Mouse (Mus musculus): Measurements from ENCODE around the gene Irf7. TPM values are rescaled to one million over a fixed set of nuclear protein-coding genes. Genes with fewer than 3 reads are reported as not detected.
A peak's percentile ranks its signal among the peaks of the same experiment; 100 is the strongest.

Irf7 gene
- polyA plus RNA-seq, 2 experiments = 4.8 to 5.4 TPM

- no peak for DNase-seq (ENCODE audit: low read depth in 3 of 3, low spot score in 3 of 3)
- Histone ChIP-seq H3K27me3 (ENCODE audit: control insufficient read depth, insufficient read depth, low read length) (no peaks in the 10 kb centered on the region), H3K27ac (peak overlapping the region; percentile 29), H3K9ac (replicated peaks) (peak overlapping the region; percentile 97), H3K36me3 (replicated peaks; ENCODE audit: control insufficient read depth, insufficient read depth, low read depth) (peaks cover 19% of the 10 kb centered on the region), H3K9me3 (ENCODE audit: control insufficient read depth, low read length) (no peaks in the 10 kb centered on the region), H3K4me2 (ENCODE audit: low read depth) (peak overlapping the region; percentile 74), H3K4me1 (replicated peaks; ENCODE audit: control insufficient read depth in 2 of 2, insufficient read depth in 2 of 2, low read length in 1 of 2) (peaks cover 9 to 13% of the 10 kb centered on the region in 2 experiments), H3K4me3 (ENCODE audit: insufficient read depth in 1 of 2, low read depth in 2 of 2, low read length in 2 of 2) (peak overlapping the region in 1 of 2 experiments; percentile 95; a peak in 2 of 4 replicates)
- ATAC-seq (ENCODE audit: insufficient read depth) = no peak
- TF ChIP-seq EP300 (IDR thresholded peaks at IDR 0.05; ENCODE audit: low read depth) = no peak
- TF ChIP-seq CTCF (IDR thresholded peaks at IDR 0.05; ENCODE audit: low read depth) = no peak
- WGBS (ENCODE audit: insufficient replicate concordance) = 69% methylated on average over 4 of the region's 4 CpGs
These were observed 38.5 kb downstream of the Irf7 start for GRCm38 (mm10) chr7:141227796-141228195.

- WGBS (ENCODE audit: insufficient replicate concordance) = 78% methylated on average over 6 of the region's 6 CpGs
- H3K4me2 ChIP-seq (ENCODE audit: low read depth) = no peak overlapping the region
- peaks cover 6% of the 10 kb centered on the region for H3K36me3 ChIP-seq (replicated peaks; ENCODE audit: control insufficient read depth, insufficient read depth, low read depth)
- H3K9ac ChIP-seq (replicated peaks) = no peak overlapping the region
- no peaks in the 10 kb centered on the region for H3K27me3 ChIP-seq (ENCODE audit: control insufficient read depth, insufficient read depth, low read length)
- H3K27ac ChIP-seq = no peak overlapping the region
- no peaks in the 10 kb centered on the region for H3K9me3 ChIP-seq (ENCODE audit: control insufficient read depth, low read length)
- DNase-seq (ENCODE audit: low read depth in 3 of 3, low spot score in 3 of 3) = no peak
- TF ChIP-seq CTCF (IDR thresholded peaks at IDR 0.05; ENCODE audit: low read depth) (peak; percentile 31; the same call in 1 of the 2 replicates), EP300 (IDR thresholded peaks at IDR 0.05; ENCODE audit: low read depth) (no peak)
- peaks cover 18 to 23% of the 10 kb centered on the region in 2 experiments for H3K4me1 ChIP-seq (replicated peaks; ENCODE audit: control insufficient read depth in 2 of 2, insufficient read depth in 2 of 2, low read length in 1 of 2)
- ATAC-seq (ENCODE audit: insufficient read depth) = no peak
- no peak overlapping the region for H3K4me3 ChIP-seq (ENCODE audit: insufficient read depth in 1 of 2, low read depth in 2 of 2, low read length in 2 of 2)
These were observed 39.7 kb downstream of the Irf7 start for GRCm38 (mm10) chr7:141226535-141226934.

GRCm38 (mm10) chr7:141222696-141223215, 43.5 kb downstream of the Irf7 start:
- H3K27me3 ChIP-seq (ENCODE audit: control insufficient read depth, insufficient read depth, low read length) = no peaks in the 10 kb centered on the region
- peaks cover 16 to 29% of the 10 kb centered on the region in 2 experiments for H3K4me1 ChIP-seq (replicated peaks; ENCODE audit: control insufficient read depth in 2 of 2, insufficient read depth in 2 of 2, low read length in 1 of 2)
- no peak for DNase-seq (ENCODE audit: low read depth in 3 of 3, low spot score in 3 of 3)
- ATAC-seq (ENCODE audit: insufficient read depth) = no peak
- H3K9ac ChIP-seq (replicated peaks) = peak overlapping the region; percentile 68
- no peaks in the 10 kb centered on the region for H3K9me3 ChIP-seq (ENCODE audit: control insufficient read depth, low read length)
- peak overlapping the region; percentile 81 for H3K27ac ChIP-seq
- H3K4me2 ChIP-seq (ENCODE audit: low read depth) = peak overlapping the region; percentile 85
- H3K4me3 ChIP-seq (ENCODE audit: insufficient read depth in 1 of 2, low read depth in 2 of 2, low read length in 2 of 2) = no peak overlapping the region
- WGBS (ENCODE audit: insufficient replicate concordance) = 84% methylated on average over 4 of the region's 4 CpGs
- H3K36me3 ChIP-seq (replicated peaks; ENCODE audit: control insufficient read depth, insufficient read depth, low read depth) = peaks cover 6% of the 10 kb centered on the region; the same call in 1 of the 2 replicates
- TF ChIP-seq EP300 (IDR thresholded peaks at IDR 0.05; ENCODE audit: low read depth) = no peak

- ATAC-seq (ENCODE audit: insufficient read depth) (no peak), DNase-seq (ENCODE audit: low read depth in 3 of 3, low spot score in 3 of 3) (no peak)
- WGBS (ENCODE audit: insufficient replicate concordance) = 9% methylated on average over 8 of the region's 8 CpGs
- H3K27me3 ChIP-seq (ENCODE audit: control insufficient read depth, insufficient read depth, low read length) = no peaks in the 10 kb centered on the region
- H3K4me1 ChIP-seq (replicated peaks; ENCODE audit: control insufficient read depth in 2 of 2, insufficient read depth in 2 of 2, low read length in 1 of 2) = peaks cover 16 to 28% of the 10 kb centered on the region in 2 experiments
- peak overlapping the region; percentile 26 to 40 for H3K4me3 ChIP-seq (ENCODE audit: insufficient read depth in 1 of 2, low read depth in 2 of 2, low read length in 2 of 2)
- H3K4me2 ChIP-seq (ENCODE audit: low read depth) = peak overlapping the region; percentile 85
- H3K9ac ChIP-seq (replicated peaks) = peak overlapping the region; percentile 68
- TF ChIP-seq CTCF (IDR thresholded peaks at IDR 0.05; ENCODE audit: low read depth) (no peak), EP300 (IDR thresholded peaks at IDR 0.05; ENCODE audit: low read depth) (no peak)
- H3K9me3 ChIP-seq (ENCODE audit: control insufficient read depth, low read length) = no peaks in the 10 kb centered on the region
- H3K27ac ChIP-seq = peak overlapping the region; percentile 81
- H3K36me3 ChIP-seq (replicated peaks; ENCODE audit: control insufficient read depth, insufficient read depth, low read depth) = peaks cover 6% of the 10 kb centered on the region; the same call in 1 of the 2 replicates
These were observed 44.2 kb downstream of the Irf7 start for GRCm38 (mm10) chr7:141222126-141222467.

- 9% methylated on average over 42 of the region's 44 CpGs for WGBS (ENCODE audit: insufficient replicate concordance)
- peak; percentile 57 for TF ChIP-seq EP300 (IDR thresholded peaks at IDR 0.05; ENCODE audit: low read depth)
- peak; percentile 56 for TF ChIP-seq CTCF (IDR thresholded peaks at IDR 0.05; ENCODE audit: low read depth)
- H3K27ac ChIP-seq = peak overlapping the region; percentile 81
- peak overlapping the region; percentile 73 to 78 for H3K4me3 ChIP-seq (ENCODE audit: insufficient read depth in 1 of 2, low read depth in 2 of 2, low read length in 2 of 2)
- ATAC-seq (ENCODE audit: insufficient read depth) (peak; percentile 96), DNase-seq (ENCODE audit: low read depth in 3 of 3, low spot score in 3 of 3) (peak; percentile 98 to 99 (median 99))
- H3K36me3 ChIP-seq (replicated peaks; ENCODE audit: control insufficient read depth, insufficient read depth, low read depth) = peaks cover 6% of the 10 kb centered on the region; the same call in 1 of the 2 replicates
- no peaks in the 10 kb centered on the region for H3K27me3 ChIP-seq (ENCODE audit: control insufficient read depth, insufficient read depth, low read length)
- H3K9me3 ChIP-seq (ENCODE audit: control insufficient read depth, low read length) = no peaks in the 10 kb centered on the region
- H3K9ac ChIP-seq (replicated peaks) = peak overlapping the region; percentile 84
- peaks cover 17 to 32% of the 10 kb centered on the region in 2 experiments for H3K4me1 ChIP-seq (replicated peaks; ENCODE audit: control insufficient read depth in 2 of 2, insufficient read depth in 2 of 2, low read length in 1 of 2)
- peak overlapping the region; percentile 85 for H3K4me2 ChIP-seq (ENCODE audit: low read depth)
These were observed 44.8 kb downstream of the Irf7 start for GRCm38 (mm10) chr7:141221249-141222125.

Measured in liver, embryonic 14.5 days (tissue).